Mouse (Mus musculus) stomach, postnatal 0 days (tissue): Measurements from ENCODE around the gene 1700020N01Rik. TPM values are rescaled to one million over a fixed set of nuclear protein-coding genes. Genes with fewer than 3 reads are reported as not detected.

Source experiments
- ATAC-seq: fragments of 200-750 bp; cut with Nextera tagmentation; 2 replicates; pipeline ENCODE4 v1.8.0; 2017; ENCODE audit not compliant: low FRiP score, low TSS enrichment
- DNase-seq: peaks from one replicate; pipeline ENCODE4 v3.0.0-alpha.2; 2016; ENCODE audit warnings: low spot score
- H3K27ac ChIP-seq: fragments of 300-500 bp; sonication (generic); replicated peaks from 2 replicates; pipeline ENCODE4 v1.5.1; 2014; ENCODE audit warnings: mild to moderate bottlenecking, control low read depth
- H3K27me3 ChIP-seq: fragments of 300-500 bp; sonication (generic); 2 replicates; pipeline ENCODE4 v1.6.1; 2014; ENCODE audit warnings: low read length; ENCODE audit not compliant: control insufficient read depth, insufficient read depth
- H3K36me3 ChIP-seq: fragments of 300-500 bp; sonication (generic); 2 replicates; pipeline ENCODE4 v1.6.1; 2014; ENCODE audit warnings: low read length, mixed read lengths; ENCODE audit not compliant: control insufficient read depth, insufficient read depth
- H3K4me1 ChIP-seq: fragments of 300-500 bp; sonication (generic); replicated peaks from 2 replicates; pipeline ENCODE4 v1.6.1; 2014; ENCODE audit warnings: antibody characterized with exemption; ENCODE audit not compliant: control insufficient read depth, insufficient read depth
- H3K4me2 ChIP-seq: fragments of 300-500 bp; sonication (generic); replicated peaks from 2 replicates; pipeline ENCODE4 v1.6.1; 2014; ENCODE audit warnings: low read depth, mild to moderate bottlenecking, control low read depth, moderate library complexity
- H3K4me3 ChIP-seq: fragments of 300-500 bp; sonication (generic); 2 replicates; pipeline ENCODE4 v1.5.1; 2014; ENCODE audit warnings: low read depth, low read length, control low read depth
- H3K9ac ChIP-seq: fragments of 300-500 bp; sonication (generic); 2 replicates; pipeline ENCODE4 v1.6.1; 2014; ENCODE audit warnings: mild to moderate bottlenecking, low read length, control low read depth, mixed read lengths
- H3K9me3 ChIP-seq: fragments of 300-500 bp; sonication (generic); 2 replicates; pipeline ENCODE4 v1.6.1; 2016; ENCODE audit warnings: low read length; ENCODE audit not compliant: control insufficient read depth
- CTCF ChIP-seq: IDR thresholded peaks from 2 replicates; pipeline ENCODE4 v1.5.1; 2016; ENCODE audit warnings: antibody characterized with exemption, low read depth, mild to moderate bottlenecking, moderate library complexity
- EP300 ChIP-seq: optimal IDR thresholded peaks from 2 replicates; pipeline ENCODE3; 2016; ENCODE audit warnings: antibody characterized with exemption
- WGBS: fragments of 180-500 bp; shearing (Covaris S2); extraction: QIAGEN DNeasy Blood & Tissue Kit; methylation state at CpG from one replicate; pipeline ENCODE4 v1.1.7; 2014; 5-methylcytosine and 5-hydroxymethylcytosine counted together
- polyA plus RNA-seq: library from polyadenylated mRNA; unstranded; fragments of >200 nt; fragmentation: Nextera tagmentation; extraction: Ambion mirVana; gene quantifications from 2 replicates; pipeline ENCODE4 v1.2.1, GENCODE M21; 2015

Gene 1700020N01Rik
- not detected in 2 replicates for polyA plus RNA-seq

DNA sequence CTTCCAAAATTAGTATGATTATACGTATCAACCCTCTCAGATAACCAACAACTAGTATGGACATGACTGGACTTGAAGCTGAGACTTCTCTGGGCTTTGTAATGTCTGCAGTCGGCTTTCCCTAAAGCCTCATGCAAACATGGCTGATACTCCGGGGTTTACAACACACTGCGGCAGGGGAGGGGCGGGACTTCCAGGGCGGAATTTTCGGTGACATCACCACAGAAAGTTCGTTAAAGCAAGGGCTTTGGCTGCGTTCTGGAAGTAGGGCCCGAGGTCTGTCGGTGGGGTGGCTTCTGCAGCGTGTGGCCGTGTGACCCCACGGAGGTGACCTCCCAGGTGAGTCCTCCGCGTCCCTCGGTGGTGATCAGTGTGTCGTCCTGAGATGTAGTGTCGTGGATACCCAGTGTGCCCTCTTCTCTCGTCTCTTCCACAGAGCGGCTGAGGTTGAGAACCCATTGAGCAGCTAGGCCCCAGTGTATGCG, at the start of gene 1700020N01Rik:
TSS of gene 1700020N01Rik (plus strand) at position 250 of the 485 bp plus-strand sequence.
- H3K4me1 ChIP-seq, result no peaks in the 10 kb centered on the region
- no peak within 1 kb of the TSS for H3K4me2 ChIP-seq
- ATAC-seq (no peak), DNase-seq (no peak)
- 93% methylated on average over 22 of the region's 22 CpGs for WGBS
- TF ChIP-seq EP300 (no peak), CTCF (no peak)
- H3K27ac ChIP-seq, result no peak within 1 kb of the TSS
- H3K9me3 ChIP-seq, result no peaks in the 10 kb centered on the region
- no peaks in the 10 kb centered on the region for H3K36me3 ChIP-seq
- H3K9ac ChIP-seq, result no peak within 1 kb of the TSS
- H3K27me3 ChIP-seq, result no peaks in the 10 kb centered on the region
- no peak within 1 kb of the TSS for H3K4me3 ChIP-seq

DNA sequence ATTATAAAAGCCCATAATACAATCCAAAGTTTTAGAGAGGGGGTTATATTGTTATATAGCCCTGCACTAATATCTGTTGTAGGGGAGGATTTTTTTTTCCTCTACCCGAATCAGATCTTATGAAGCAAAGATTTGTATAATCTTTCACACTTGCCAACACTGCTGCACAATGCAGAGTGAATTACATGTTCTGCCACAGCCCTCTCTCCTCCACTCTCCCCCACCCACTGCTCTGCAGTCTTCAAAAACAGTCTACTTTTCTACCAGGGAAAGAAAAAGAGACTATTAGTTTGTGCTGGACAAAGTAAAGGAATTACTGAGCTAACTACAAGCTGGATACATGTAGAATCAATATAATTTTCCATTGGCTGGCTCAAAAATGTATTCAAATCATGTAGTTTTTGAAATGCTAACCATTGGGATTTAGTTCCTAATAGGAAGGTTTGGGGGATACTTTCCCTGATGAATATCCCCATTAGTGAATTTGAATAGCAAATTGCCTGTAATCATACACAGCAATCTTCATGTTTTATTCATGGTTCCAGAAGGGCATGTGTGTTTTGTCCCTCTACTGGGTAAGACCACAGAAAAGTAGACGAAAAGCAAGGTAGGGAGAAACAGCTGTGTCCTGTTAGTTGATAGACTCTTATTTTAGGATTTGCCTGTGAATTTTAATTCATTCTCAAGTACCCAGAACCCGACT, 49.2 kb upstream of the 1700020N01Rik start:
- Histone ChIP-seq H3K9me3 (no peaks in the 10 kb centered on the region), H3K4me2 (no peak overlapping the region), H3K4me3 (no peak overlapping the region), H3K36me3 (no peaks in the 10 kb centered on the region), H3K4me1 (no peaks in the 10 kb centered on the region), H3K27me3 (no peaks in the 10 kb centered on the region), H3K9ac (no peak overlapping the region), H3K27ac (no peak overlapping the region)
- DNase-seq (no peak), ATAC-seq (no peak)
- 53% methylated on average over 3 of the region's 3 CpGs for WGBS
- TF ChIP-seq EP300 (no peak), CTCF (no peak)

DNA sequence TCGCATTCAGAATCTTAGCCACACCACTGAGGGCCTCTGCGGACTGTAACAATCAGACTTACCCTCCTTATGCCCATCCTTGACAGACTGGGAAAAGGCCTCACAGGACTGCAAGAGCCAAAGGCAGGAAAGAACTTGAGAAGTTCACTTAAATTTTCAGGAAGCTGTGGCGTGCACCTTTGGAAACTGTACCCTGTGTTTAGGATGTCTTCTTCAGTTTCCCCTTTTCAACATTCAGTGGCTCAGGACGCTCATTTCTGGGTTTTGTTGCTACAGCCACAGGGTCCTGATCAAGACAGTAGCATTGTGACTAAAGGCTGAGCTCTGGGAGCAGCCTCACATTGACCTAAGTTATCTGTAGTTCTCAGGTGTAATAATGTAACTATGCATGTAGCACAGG, 48.2 kb upstream of the 1700020N01Rik start:
- no peak for ATAC-seq
- no peak for TF ChIP-seq EP300
- TF ChIP-seq CTCF, result no peak
- WGBS, result 85% methylated on average over 4 of the region's 4 CpGs
- H3K27me3 ChIP-seq, result no peaks in the 10 kb centered on the region
- no peaks in the 10 kb centered on the region for H3K4me1 ChIP-seq
- no peak overlapping the region for H3K9ac ChIP-seq
- H3K27ac ChIP-seq, result no peak overlapping the region
- H3K4me3 ChIP-seq, result no peak overlapping the region
- no peak for DNase-seq
- H3K4me2 ChIP-seq, result no peak overlapping the region
- no peaks in the 10 kb centered on the region for H3K9me3 ChIP-seq
- H3K36me3 ChIP-seq, result no peaks in the 10 kb centered on the region

DNA sequence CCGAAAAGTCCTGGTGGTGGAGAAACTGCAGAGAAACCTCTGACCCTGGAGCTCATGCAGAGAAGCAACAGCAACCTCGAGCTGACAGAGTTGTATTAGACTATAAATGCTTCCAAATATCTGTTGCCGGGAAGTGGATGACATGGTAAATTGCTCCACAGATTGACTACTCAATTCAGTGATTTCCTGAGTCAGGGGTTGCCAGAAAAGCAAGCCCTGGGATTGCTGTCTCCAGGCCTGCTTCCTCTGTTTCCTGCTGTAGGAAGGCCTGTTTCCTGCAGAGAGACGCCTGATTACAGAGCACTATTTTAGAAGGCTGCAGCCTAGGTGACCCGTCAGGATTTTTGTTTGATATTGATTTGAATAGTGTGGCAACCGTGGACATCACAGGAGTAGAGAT, 47.5 kb upstream of the 1700020N01Rik start:
- Histone ChIP-seq H3K4me2 (no peak overlapping the region), H3K9ac (no peak overlapping the region), H3K27ac (no peak overlapping the region), H3K4me1 (no peaks in the 10 kb centered on the region), H3K36me3 (no peaks in the 10 kb centered on the region), H3K27me3 (no peaks in the 10 kb centered on the region), H3K9me3 (no peaks in the 10 kb centered on the region), H3K4me3 (no peak overlapping the region)
- 50% methylated on average over 6 of the region's 6 CpGs for WGBS
- no peak for TF ChIP-seq CTCF
- TF ChIP-seq EP300, result no peak
- no peak for DNase-seq
- ATAC-seq, result no peak

DNA sequence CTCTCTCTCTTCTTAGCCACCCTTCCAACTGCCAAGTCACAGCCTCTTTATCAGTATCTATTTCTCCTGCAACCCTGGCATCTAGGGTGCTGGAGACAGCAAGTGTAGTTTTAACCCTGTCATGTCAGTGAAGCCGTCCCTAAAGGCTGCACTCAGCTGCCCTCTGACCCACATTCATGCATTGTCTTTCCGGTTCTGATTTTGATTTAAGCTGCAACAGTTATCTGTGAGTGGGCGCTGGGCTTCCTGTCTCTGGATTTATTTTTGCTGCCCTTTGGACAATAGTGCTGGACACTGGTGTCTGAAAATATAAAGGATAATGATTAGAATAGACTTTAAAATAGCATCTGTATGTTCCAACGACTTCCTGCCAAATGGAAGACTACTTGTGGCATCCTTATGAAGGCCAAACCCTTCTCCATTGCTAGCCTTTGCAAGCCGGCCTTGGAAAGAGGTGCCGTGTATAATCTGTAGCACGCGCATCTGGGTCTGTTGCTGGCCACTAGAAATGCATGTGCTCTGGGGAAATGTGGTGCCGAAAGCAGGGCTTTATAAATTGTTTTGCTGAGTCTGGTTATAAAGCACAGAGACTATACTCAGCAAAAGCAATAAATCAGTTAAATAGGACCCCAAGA, 44.0 kb upstream of the 1700020N01Rik start:
- Histone ChIP-seq H3K27ac (no peak overlapping the region), H3K4me1 (no peaks in the 10 kb centered on the region), H3K9me3 (no peaks in the 10 kb centered on the region), H3K4me3 (no peak overlapping the region), H3K4me2 (no peak overlapping the region), H3K9ac (no peak overlapping the region), H3K27me3 (no peaks in the 10 kb centered on the region), H3K36me3 (no peaks in the 10 kb centered on the region)
- no peak for TF ChIP-seq CTCF
- TF ChIP-seq EP300, result no peak
- DNase-seq (no peak), ATAC-seq (no peak)
- 77% methylated on average over 9 of the region's 9 CpGs for WGBS
